Mouse (Mus musculus) embryonic stem cell, embryonic (primary cell): ENCODE results near the gene Ina.

ENCODE experiments used
- CTCF ChIA-PET, 4 experiments: fragments of 300-600 bp in 2 of 4; fragments of 350-600 bp in 2 of 4; sonication (Branson Sonifier 250); formaldehyde crosslinking; loops; one replicate each; lab custom pipeline; 2022; ENCODE audit warnings: inconsistent platforms in 2 of 4; lab: Charles Lee
- POLR2A ChIA-PET, 4 experiments: fragments of 300-600 bp in 2 of 4; fragments of 350-600 bp in 2 of 4; sonication (Branson Sonifier 250); formaldehyde crosslinking; loops; one replicate each; lab custom pipeline; 2022; ENCODE audit warnings: antibody characterized with exemption in 4 of 4, inconsistent platforms in 1 of 4; lab: Charles Lee

Gene Ina

GRCm38 (mm10) chr19:46978920-46979780, 35.3 kb upstream of the Ina start:
- ChIA-PET CTCF (interaction anchor here in 2 of 4 experiments (0.6 to 0.7 kb wide), 3 partner anchors 13 to 103 kb away, joined by 3 read pairs; no protein-coding TSS in a partner anchor), POLR2A (interaction anchor here in 2 of 4 experiments (1.0 to 1.4 kb wide), 2 partner anchors 14 to 88 kb away, joined by 3 to 5 read pairs; partner anchors contain the start of gene Taf5 (in 1 of the 2))

DNA sequence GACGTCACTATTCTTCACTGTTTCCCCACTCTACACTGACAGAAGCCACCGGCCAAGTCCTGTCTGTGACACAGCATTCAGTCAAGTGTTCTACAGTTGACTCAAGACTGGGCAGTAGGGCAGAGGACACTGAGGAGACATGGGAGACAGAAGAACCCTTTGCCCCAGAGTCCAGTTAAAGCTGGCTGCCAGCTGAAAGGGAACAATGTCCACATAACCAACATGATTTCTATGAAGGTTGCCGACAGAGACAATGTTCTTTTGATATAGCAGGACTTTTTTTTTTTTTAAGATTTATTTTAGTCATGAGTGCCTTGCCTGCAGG, 34.8 kb upstream of the Ina start:
- POLR2A ChIA-PET = interaction anchor here in 1 of 4 experiments (1.3 to 1.4 kb wide), 2 partner anchors 13 to 144 kb away, joined by 3 to 5 read pairs; no protein-coding TSS in a partner anchor
- CTCF ChIA-PET = interaction anchor here in 1 of 4 experiments (0.7 kb wide), 1 partner anchor 12 kb away, joined by 3 read pairs; no protein-coding TSS in a partner anchor

GRCm38 (mm10) chr19:46981462-46981861, 33.0 kb upstream of the Ina start:
- ChIA-PET CTCF (interaction anchor here in 2 of 4 experiments (0.5 to 1.8 kb wide), 4 partner anchors 10 to 106 kb away, joined by 3 to 9 read pairs (median 4); no protein-coding TSS in a partner anchor), POLR2A (interaction anchor here in 3 of 4 experiments (0.6 to 2.6 kb wide), 10 partner anchors 12 to 1757 kb away, joined by 3 to 11 read pairs (median 4); partner anchors contain the start of gene Taf5 (in 1 of the 3))

GRCm38 (mm10) chr19:46983352-46983965, 31.0 kb upstream of the Ina start:
- CTCF ChIA-PET = interaction anchor here (0.6 to 1.5 kb wide), 9 partner anchors 9 to 395 kb away, joined by 3 to 6 read pairs (median 3); no protein-coding TSS in a partner anchor
- POLR2A ChIA-PET = interaction anchor here (0.6 to 2.0 kb wide), 21 partner anchors 9 to 510 kb away, joined by 3 to 9 read pairs (median 4); partner anchors contain the start of genes Cnnm2 (in 1 of the 4), Pcgf6 (in 1 of the 4), Pdcd11 (in 1 of the 4) and Taf5 (in 1 of the 4)

- CTCF ChIA-PET = interaction anchor here in 2 of 4 experiments (0.7 to 0.9 kb wide), 3 partner anchors 9 to 396 kb away, joined by 4 to 6 read pairs (median 6); no protein-coding TSS in a partner anchor
Observed at GRCm38 (mm10) chr19:46983966-46984380, 30.5 kb upstream of the Ina start.

DNA sequence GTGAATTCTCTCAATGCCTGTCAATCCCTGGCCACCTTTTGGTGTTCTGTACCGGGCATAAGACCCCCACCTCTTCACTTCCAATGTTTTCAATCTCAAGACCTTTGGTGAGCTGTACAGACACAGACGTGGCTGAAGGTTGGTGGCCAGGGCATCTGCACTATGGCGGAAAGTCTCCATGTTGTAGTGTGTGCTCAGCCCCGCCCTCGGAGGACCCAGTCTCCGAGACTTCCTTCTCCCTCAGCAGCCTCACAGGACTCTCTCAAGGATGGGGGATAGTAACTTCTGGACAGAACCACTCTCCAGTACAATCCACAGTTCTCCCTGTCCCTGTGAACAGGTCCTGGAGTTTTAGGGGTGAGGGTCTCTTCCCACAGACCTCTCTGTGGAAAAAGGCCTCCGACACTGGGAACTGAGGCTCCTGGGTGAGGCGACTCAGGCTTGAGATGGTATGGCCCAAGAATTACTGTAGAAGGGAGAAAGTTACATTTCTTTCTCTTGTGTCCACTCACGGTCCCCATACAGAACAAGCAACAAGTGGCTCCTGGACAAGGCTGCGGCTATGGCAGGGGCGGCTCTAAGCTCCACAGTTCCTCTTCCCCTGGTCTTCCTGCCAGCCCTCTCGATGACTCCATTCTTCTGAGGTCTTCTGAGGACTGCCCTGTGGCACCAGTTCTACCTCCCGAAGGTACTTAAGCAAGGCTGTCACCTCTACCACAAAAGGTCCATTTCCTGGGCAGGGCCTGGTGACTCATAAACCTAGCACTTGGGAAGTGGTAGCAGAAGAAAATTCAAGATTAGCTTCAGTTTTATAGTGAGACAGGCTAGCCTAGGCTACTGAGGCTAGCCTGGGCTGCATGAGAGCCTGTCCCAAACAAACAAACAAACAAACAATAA, 29.5 kb upstream of the Ina start:
- ChIA-PET POLR2A (interaction anchor here in 2 of 4 experiments (0.9 to 2.2 kb wide), 8 partner anchors 14 to 224 kb away, joined by 3 to 13 read pairs (median 4); partner anchors contain the start of genes Cnnm2 (in 1 of the 2), Ina (in 1 of the 2), Nt5c2 (in 1 of the 2) and Taf5 (in 1 of the 2)), CTCF (interaction anchor here in 1 of 4 experiments (0.6 kb wide), 1 partner anchor 15 kb away, joined by 3 read pairs; no protein-coding TSS in a partner anchor)

More at GRCm38 (mm10) chr19:46983966-46984380, 30.5 kb upstream of the Ina start:
- POLR2A ChIA-PET = interaction anchor here in 3 of 4 experiments (0.6 to 2.0 kb wide), 16 partner anchors 10 to 511 kb away, joined by 3 to 9 read pairs (median 4); partner anchors contain the start of genes Cnnm2 (in 1 of the 3), Pcgf6 (in 1 of the 3), Pdcd11 (in 1 of the 3) and Taf5 (in 1 of the 3)

DNA sequence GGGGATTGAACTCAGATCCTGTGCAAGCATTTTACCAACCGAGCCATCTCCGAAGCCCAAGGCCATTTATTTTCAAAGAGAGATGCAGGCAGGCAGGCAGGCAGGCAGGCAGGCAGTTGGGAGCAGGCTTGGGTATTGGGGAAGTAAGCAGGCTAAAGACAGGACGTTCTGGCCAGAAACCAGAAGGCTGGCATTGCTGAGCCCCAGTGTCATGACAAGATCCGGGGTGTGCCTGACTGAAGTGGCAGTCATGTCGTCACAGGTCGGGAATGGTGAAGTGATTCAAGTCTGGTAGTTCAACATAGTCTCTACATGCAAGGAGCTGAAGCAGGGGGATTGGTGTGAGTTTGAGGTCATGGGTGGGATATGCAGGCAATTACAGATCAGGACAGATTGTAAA, 26.9 kb upstream of the Ina start:
- POLR2A ChIA-PET = interaction anchor here (0.6 to 6.4 kb wide), 22 partner anchors 11 to 640 kb away, joined by 3 to 24 read pairs (median 4); partner anchors contain the start of gene Cnnm2 (in 1 of the 4)
- CTCF ChIA-PET = interaction anchor here in 2 of 4 experiments (1.0 to 1.3 kb wide), 3 partner anchors 110 to 233 kb away, joined by 3 to 5 read pairs (median 4); no protein-coding TSS in a partner anchor

- POLR2A ChIA-PET = interaction anchor here (0.7 to 6.4 kb wide), 31 partner anchors 10 to 228 kb away, joined by 3 to 24 read pairs (median 4); partner anchors contain the start of genes Ina (in 2 of the 4), Nt5c2 (in 2 of the 4), Cnnm2 (in 1 of the 4) and Pdcd11 (in 1 of the 4)
- CTCF ChIA-PET = interaction anchor here in 2 of 4 experiments (0.7 to 1.4 kb wide), 7 partner anchors 26 to 401 kb away, joined by 3 to 5 read pairs (median 3); partner anchors contain the start of genes Ina (in 1 of the 2) and Nt5c2 (in 1 of the 2)
Observed at GRCm38 (mm10) chr19:46988231-46989087, 26.0 kb upstream of the Ina start.

- POLR2A ChIA-PET = interaction anchor here in 2 of 4 experiments (0.9 to 6.4 kb wide), 15 partner anchors 19 to 117 kb away, joined by 3 to 24 read pairs (median 4); partner anchors contain the start of genes Ina (in 1 of the 2) and Nt5c2 (in 1 of the 2)
- CTCF ChIA-PET = interaction anchor here in 2 of 4 experiments (1.0 to 1.4 kb wide), 8 partner anchors 26 to 402 kb away, joined by 3 to 5 read pairs (median 4); partner anchors contain the start of gene Nt5c2 (in 1 of the 2)
Observed at GRCm38 (mm10) chr19:46989479-46990152, 24.9 kb upstream of the Ina start.

GRCm38 (mm10) chr19:46990153-46990518, 24.4 kb upstream of the Ina start:
- CTCF ChIA-PET = interaction anchor here in 2 of 4 experiments (0.9 to 2.4 kb wide), 10 partner anchors 25 to 265 kb away, joined by 3 to 9 read pairs (median 4); partner anchors contain the start of genes Cnnm2 (in 1 of the 2) and Nt5c2 (in 1 of the 2)
- POLR2A ChIA-PET = interaction anchor here in 2 of 4 experiments (1.0 to 6.4 kb wide), 11 partner anchors 25 to 110 kb away, joined by 3 to 24 read pairs (median 5); partner anchors contain the start of genes Ina (in 1 of the 2) and Nt5c2 (in 1 of the 2)

- ChIA-PET CTCF (interaction anchor here (0.6 to 3.6 kb wide), 11 partner anchors 25 to 1039 kb away, joined by 3 to 20 read pairs (median 9); partner anchors contain the start of genes Cnnm2 (in 1 of the 4) and Nt5c2 (in 1 of the 4)), POLR2A (interaction anchor here in 2 of 4 experiments (0.6 to 6.4 kb wide), 13 partner anchors 24 to 948 kb away, joined by 3 to 24 read pairs (median 4); partner anchors contain the start of genes Ina (in 1 of the 2), Nt5c2 (in 1 of the 2) and Pcgf6 (in 1 of the 2))
Observed at GRCm38 (mm10) chr19:46990625-46991024, 23.9 kb upstream of the Ina start.

GRCm38 (mm10) chr19:46991145-46991544, 23.4 kb upstream of the Ina start:
- ChIA-PET POLR2A (interaction anchor here in 3 of 4 experiments (0.6 to 6.4 kb wide), 15 partner anchors 12 to 949 kb away, joined by 3 to 24 read pairs (median 4); partner anchors contain the start of genes Ina (in 1 of the 3), Nt5c2 (in 1 of the 3) and Pcgf6 (in 1 of the 3)), CTCF (interaction anchor here (0.5 to 3.6 kb wide), 18 partner anchors 9 to 1147 kb away, joined by 3 to 20 read pairs (median 6); partner anchors contain the start of gene Cnnm2 (in 1 of the 4))

DNA sequence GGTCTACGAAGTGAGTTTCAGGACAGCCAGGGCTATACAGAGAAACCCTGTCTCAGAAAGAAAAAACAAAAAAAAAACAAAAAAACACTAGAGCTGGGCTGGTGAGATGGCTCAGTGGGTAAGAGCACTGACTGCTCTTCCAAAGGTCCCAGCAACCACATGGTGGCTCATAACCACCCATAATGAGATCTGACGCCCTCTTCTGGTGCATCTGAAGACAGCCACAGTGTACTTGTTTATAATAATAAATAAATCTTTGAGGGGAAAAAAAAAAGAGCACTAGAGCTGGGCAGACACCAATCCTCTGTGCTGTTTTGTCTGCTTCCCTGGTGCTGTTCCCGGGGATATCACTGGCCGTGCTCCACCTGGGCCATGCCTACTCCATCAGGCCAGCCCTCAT, 22.2 kb upstream of the Ina start:
- ChIA-PET POLR2A (interaction anchor here in 2 of 4 experiments (0.7 to 6.4 kb wide), 17 partner anchors 11 to 231 kb away, joined by 3 to 24 read pairs (median 4); partner anchors contain the start of genes Taf5 (in 2 of the 2), Cnnm2 (in 1 of the 2), Ina (in 1 of the 2) and Nt5c2 (in 1 of the 2)), CTCF (interaction anchor here (0.6 to 3.6 kb wide), 32 partner anchors 9 to 428 kb away, joined by 3 to 20 read pairs (median 3); partner anchors contain the start of genes Ina (in 2 of the 4), Cnnm2 (in 1 of the 4) and Nt5c2 (in 1 of the 4))

- ChIA-PET POLR2A (interaction anchor here in 1 of 4 experiments (0.6 kb wide), 1 partner anchor 75 kb away, joined by 3 read pairs; no protein-coding TSS in a partner anchor), CTCF (interaction anchor here in 1 of 4 experiments (1.0 to 1.2 kb wide), 2 partner anchors 120 to 235 kb away, joined by 3 to 4 read pairs; no protein-coding TSS in a partner anchor)
Observed at GRCm38 (mm10) chr19:46996095-46996494, 18.4 kb upstream of the Ina start.
